Mouse (Mus musculus) cerebellum, adult 2 months (tissue): ENCODE measurements around the gene Pld2.

Experiments
- CTCF ChIP-seq: fragments of 200-500 bp; IDR thresholded peaks from 2 replicates; pipeline ENCODE4 v1.5.1; 2011; ENCODE audit warnings: low read depth, mild to moderate bottlenecking, control low read depth, low read length, moderate library complexity, borderline replicate concordance; ENCODE audit not compliant: insufficient read depth
- POLR2A ChIP-seq: fragments of 200-500 bp; IDR thresholded peaks from 2 replicates; pipeline ENCODE4 v1.6.1; 2011; ENCODE audit warnings: low read length, control low read depth, borderline replicate concordance; ENCODE audit not compliant: insufficient read depth

- TF ChIP-seq POLR2A (no peak), CTCF (no peak)
Observed at GRCm38 (mm10) chr11:70512709-70513342, 27.0 kb upstream of the Pld2 start.
